Mouse (Mus musculus): ENCODE results near the gene Tfb1m. TPM values are rescaled to one million over a fixed set of nuclear protein-coding genes. Genes with fewer than 3 reads are reported as not detected.

Tfb1m gene
- 1 to 10 TPM; 5.9 to 6.1 TPM for total RNA-seq (2021)

DNA sequence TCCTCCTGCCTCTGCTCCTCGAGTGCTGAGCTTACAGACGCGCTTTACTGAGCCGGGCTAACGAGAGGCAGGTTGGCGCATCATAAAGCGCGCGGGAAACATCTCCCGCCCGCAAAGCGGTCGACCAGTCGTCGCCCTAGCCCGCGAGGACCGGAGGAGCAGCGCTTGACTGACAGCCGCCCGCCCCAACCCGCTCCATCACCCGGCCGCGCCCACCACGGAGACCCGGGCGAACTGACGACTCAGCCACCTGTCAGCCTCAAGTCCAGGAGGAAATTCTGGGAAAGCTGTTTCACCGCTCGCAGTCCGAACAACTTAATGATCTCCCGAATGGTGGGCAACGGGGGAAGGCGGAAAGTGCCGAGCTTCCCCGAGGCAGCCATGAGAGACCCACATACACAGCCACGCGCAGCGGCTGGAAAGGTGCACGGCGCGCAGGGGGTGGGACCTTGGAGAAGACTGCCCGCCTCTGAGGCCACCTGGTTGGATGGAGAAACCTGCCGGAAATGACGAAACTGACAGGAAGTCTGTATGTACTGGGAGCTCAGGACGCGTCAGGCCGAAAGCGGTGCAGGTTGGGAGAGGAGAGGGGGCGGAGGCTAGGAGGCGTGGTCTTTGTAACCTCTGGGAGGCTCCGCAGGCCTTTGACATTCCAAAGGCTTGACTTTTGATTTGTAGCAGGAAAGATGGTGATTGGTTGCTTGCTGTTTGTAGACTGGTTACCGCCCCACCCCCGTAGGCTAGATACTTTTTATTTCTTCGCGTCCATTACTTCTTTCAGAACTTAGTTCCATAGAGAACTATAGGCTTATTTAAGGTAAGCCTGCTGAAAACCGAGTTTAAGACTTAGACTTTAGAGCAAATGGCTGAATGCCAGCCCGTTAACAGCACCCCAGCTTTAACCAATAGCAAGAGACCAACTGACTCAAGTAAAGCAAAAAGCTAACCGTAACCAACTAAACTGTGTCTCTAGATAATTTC, at the start of gene Tfb1m:
Gene Tfb1m (minus strand): TSS at position 451 of the 981 bp plus-strand sequence.
- intact Hi-C loops (cut with DNase I): no loop called here
- peak; percentile 98 to 99 for DNase-seq (ENCODE audit: extremely low spot score in 1 of 2, low spot score in 2 of 2)

GRCm38 (mm10) chr17:3602954-3603672, 45.5 kb upstream of the Tfb1m start:
- DNase-seq (ENCODE audit: extremely low spot score in 1 of 2, low spot score in 2 of 2): no peak
- intact Hi-C loops (cut with DNase I): no loop called here

DNA sequence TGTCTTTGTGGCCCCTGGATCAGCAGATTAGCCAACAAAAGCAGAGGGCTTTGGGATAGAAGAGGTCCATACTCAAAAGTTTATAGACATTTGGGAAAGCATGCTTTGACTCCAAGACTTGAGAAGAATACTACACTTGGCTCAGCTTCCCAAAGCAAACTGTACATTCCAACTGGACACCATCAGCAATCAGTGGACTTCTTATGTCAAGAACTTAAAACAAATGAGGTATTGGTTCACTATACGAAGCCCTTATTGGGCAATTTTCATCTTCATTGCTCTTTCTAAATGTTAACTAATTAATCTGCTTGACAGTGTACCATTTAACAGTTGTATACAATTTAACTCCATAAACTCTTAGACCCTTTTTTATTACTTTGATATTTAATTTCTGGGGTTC, 40.8 kb upstream of the Tfb1m start:
- intact Hi-C loops (cut with DNase I): no loop called here
- no peak for DNase-seq (ENCODE audit: extremely low spot score in 1 of 2, low spot score in 2 of 2)

DNA sequence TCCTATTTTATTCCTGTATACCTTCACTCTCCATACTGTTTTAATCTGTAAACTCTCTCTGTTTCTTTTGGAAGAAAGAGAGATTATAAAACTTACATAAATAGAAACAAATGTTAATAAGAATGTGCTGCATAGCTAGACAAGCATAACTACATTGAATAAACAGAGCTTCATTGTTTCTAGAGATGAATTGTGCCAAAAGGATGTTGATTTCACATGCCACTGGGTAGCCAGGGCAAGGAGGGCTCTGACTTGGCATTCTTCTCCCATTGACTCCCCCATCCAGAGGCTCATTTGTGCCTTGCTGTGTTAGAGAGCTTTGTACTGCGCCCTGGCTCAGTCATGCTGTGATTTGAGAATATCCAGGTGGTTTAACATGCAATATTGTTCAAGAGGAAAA, 40.3 kb upstream of the Tfb1m start:
- intact Hi-C loops (cut with DNase I): no loop called here
- no peak for DNase-seq (ENCODE audit: extremely low spot score in 1 of 2, low spot score in 2 of 2)

DNA sequence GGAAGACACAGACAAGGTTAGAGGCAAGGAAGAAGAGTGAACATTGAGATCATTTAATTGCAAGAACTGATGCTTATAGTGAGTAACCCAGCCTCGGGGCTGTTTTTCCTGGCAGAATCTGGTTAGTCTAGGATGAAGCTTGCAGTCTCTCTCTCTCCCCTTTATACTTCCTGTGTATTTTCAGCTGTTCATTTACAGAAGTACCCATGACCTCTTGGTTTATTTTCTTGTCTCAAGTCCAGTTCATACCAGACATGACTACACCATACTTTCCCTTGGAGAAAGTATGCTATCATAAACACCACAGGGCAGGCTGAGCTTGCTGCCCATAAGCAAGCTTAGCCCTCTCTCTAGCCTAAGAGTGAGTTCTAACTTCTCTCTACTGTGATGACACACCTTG, 39.5 kb upstream of the Tfb1m start:
- peak in 1 of 2 experiments; percentile 69 for DNase-seq (ENCODE audit: extremely low spot score in 1 of 2, low spot score in 2 of 2)
- intact Hi-C loops (cut with DNase I): no loop called here

- peak; percentile 77 to 78 for DNase-seq (ENCODE audit: extremely low spot score in 1 of 2, low spot score in 2 of 2)
- intact Hi-C loops (cut with DNase I): loop anchor here (2.0 to 5.0 kb wide), 2 partner anchors 222 to 701 kb away; no protein-coding TSS in a partner anchor
These were observed 13.3 kb upstream of the Tfb1m start for GRCm38 (mm10) chr17:3570876-3571275.

DNA sequence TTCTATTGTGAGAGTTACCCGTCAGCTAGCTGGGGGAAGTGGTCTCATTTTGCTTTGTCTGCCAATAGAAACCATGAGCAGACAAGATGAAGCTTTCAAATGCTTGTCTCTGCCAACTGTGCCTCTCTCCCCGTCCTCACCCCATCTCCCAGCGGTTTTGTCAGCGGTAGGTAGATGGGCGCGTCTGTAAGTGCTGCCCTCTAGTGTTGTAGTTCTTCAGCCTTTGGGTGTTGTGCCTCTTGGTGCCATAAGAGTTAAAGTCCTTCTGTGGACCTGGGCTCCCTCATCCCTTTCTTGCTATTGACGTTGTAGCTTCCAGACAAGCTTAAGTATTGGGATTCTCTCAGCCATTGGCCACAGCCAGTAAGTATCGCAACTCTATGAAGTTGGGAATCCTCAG, 4.8 kb upstream of the Tfb1m start:
- no peak for DNase-seq (ENCODE audit: extremely low spot score in 1 of 2, low spot score in 2 of 2)
- intact Hi-C loops (cut with DNase I): no loop called here

GRCm38 (mm10) chr17:3560534-3560933, 3.0 kb upstream of the Tfb1m start:
- peak in 1 of 2 experiments; percentile 19 for DNase-seq (ENCODE audit: extremely low spot score in 1 of 2, low spot score in 2 of 2)
- intact Hi-C loops (cut with DNase I): no loop called here

- intact Hi-C loops (cut with DNase I): no loop called here
- DNase-seq (ENCODE audit: extremely low spot score in 1 of 2, low spot score in 2 of 2): no peak
These were observed 832 bp upstream of the Tfb1m start for GRCm38 (mm10) chr17:3558356-3558870.

GRCm38 (mm10) chr17:3556251-3556650, 1.3 kb downstream of the Tfb1m start:
- no peak for DNase-seq (ENCODE audit: extremely low spot score in 1 of 2, low spot score in 2 of 2)
- intact Hi-C loops (cut with DNase I): no loop called here

DNA sequence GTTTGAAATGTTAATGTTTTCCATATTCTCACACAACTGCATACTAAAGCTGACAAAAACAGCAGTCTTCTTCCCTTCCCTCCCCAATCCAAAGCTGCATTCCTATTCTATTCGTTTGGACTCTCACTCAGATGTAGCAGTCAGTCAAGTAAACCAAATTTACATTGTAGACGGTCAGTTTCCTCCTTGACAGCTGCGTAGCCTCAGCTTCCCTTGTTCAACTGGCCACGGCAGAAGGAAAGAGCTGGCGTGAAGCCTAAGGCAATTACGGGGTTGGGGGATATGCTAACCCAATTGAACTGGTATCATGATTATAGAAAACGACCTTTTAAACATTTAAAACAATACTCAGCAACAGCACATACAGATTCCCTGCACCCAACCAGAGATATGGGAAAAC, 9.9 kb downstream of the Tfb1m start:
- DNase-seq (ENCODE audit: extremely low spot score in 1 of 2, low spot score in 2 of 2): no peak
- intact Hi-C loops (cut with DNase I): no loop called here

DNA sequence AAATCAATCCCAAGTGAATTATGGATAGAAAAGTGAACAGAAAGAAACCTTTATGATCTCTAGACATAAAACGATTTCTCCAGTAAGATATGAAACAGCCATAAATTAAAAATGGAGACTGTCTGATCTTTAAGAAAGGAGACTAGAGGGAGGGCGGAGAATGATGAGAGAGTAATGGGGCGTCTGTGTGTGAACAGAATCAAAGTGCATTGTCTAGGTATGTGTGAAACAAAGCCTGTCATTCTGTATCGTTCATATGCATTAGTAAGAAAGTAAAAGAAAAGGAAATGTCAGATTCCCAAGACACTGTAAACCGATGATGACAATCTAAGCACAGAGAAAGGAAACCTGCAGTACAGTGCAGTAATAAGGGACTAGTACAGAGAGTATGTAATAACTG, 16.5 kb downstream of the Tfb1m start:
- no peak for DNase-seq (ENCODE audit: extremely low spot score in 1 of 2, low spot score in 2 of 2)
- intact Hi-C loops (cut with DNase I): no loop called here

DNA sequence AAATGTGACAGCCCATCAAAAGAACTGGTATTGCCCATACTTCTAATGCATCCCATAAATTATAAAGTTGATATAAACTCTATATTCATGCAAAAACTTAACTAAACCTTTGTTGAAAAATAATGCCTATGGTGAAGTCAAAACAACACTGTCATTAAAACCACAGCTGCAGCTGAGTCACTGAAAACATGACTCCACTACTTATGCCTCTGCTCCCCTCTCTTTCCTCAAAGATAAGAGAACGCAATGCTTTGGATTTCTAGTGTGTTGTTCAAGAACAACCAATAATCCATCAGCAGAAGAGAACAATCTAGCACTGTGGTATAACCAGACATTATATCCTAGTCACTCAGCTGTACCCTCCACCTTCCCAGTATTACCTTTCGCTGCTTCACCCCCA, 17.3 kb downstream of the Tfb1m start:
- intact Hi-C loops (cut with DNase I): no loop called here
- no peak for DNase-seq (ENCODE audit: extremely low spot score in 1 of 2, low spot score in 2 of 2)

DNA sequence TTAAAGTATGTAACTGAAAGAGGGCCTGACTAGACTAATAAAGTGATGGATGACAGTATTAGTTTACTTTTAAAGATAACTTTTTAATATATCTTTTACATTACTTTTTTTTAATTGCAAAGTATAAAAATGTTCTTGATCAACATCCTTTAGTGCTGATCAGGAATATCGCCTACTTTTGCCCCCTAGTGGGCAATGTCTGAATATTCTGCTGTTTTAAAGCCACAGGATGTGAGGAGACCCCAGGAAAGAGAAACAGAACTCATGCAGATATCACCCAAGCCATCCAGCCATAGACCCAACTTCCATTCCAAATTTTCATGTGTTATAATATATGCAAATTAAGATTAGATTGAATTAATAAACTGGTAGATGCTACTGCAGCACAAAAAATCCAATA, 24.2 kb downstream of the Tfb1m start:
- no peak for DNase-seq (ENCODE audit: extremely low spot score in 1 of 2, low spot score in 2 of 2)
- intact Hi-C loops (cut with DNase I): no loop called here

DNA sequence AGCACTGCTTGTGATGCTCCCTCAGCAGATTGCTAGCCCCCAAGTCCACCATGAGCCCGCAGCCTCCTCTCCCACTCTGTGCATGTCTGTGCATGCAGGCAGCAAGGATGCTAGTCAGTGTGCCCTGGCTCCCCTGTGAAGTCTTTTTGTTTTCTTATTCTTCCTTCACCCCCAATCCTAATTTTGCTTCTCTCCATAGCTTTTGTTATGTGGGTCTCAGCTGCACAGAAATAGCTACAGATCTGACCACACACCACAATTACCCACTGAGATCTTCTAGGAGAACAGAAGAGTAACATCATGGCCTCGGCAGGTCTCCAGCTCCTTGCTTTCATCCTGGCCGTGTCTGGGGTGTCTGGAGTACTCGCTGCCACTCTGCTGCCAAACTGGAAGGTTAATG, 25.3 kb downstream of the Tfb1m start, which contains the start of gene Cldn20:
Gene Cldn20 (plus strand): TSS at position 301 of the 400 bp plus-strand sequence.
- intact Hi-C loops (cut with DNase I): no loop called here
- DNase-seq (ENCODE audit: extremely low spot score in 1 of 2, low spot score in 2 of 2): no peak

DNA sequence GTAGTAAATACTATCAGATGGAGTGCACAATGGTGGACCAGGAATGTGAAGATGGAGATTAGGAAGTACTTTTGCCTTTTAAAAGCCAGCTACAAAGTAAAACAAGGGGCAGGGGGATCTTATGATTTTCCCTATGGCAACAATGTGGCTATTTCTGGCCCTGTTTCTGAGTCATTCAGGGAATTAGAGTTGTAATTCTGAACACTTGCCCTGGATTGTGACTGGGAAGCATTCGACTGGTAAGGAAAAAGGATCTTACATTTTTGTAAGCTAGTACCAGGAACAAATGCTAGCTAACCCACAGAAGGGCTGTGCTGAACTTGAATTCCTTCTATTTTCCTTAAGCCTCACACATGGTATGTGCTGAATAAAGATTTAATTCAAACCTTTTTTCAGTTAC, 25.9 kb downstream of the Tfb1m start:
- no peak for DNase-seq (ENCODE audit: extremely low spot score in 1 of 2, low spot score in 2 of 2)
- intact Hi-C loops (cut with DNase I): no loop called here

DNA sequence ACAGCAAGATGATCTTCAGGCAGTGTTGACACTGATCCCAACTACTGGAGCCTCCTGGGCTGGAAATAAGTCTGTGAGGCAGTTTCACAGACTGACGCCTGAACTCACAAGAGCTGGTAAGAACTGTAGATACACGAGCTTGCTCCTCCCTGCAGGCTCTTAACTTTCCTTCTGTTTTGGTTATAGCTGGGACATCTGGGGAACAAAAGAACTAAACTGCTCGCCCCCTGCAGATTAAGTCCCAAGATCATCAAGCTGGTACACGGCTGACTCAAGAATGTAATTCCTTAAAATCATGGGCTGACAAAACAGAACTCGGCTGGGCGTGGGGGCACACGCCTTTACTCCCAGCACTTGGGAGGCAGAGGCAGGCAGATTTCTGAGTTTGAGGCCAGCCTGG, 27.0 kb downstream of the Tfb1m start:
- no peak for DNase-seq (ENCODE audit: extremely low spot score in 1 of 2, low spot score in 2 of 2)
- intact Hi-C loops (cut with DNase I): no loop called here

DNA sequence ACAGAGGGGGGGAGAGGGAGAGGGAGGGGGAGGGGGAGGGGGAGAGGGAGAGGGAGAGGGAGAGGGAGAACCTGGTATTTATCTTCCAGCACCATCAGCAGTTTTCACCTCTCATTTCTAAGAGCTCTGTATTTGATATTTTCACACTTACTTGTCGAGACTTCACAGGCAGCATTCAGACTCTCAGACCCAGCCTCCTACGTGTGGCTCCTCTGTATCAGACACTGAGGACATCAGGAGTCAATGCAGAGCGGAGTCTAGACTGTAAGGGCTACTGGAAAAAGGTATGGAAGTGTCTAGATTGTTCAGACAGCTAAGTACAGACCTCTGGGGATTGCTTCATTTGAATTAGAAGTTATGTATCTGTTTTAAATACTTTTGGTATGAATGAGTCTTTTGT, 28.1 kb downstream of the Tfb1m start:
- DNase-seq (ENCODE audit: extremely low spot score in 1 of 2, low spot score in 2 of 2): no peak
- intact Hi-C loops (cut with DNase I): no loop called here

GRCm38 (mm10) chr17:3527841-3528471, 29.6 kb downstream of the Tfb1m start:
- DNase-seq (ENCODE audit: extremely low spot score in 1 of 2, low spot score in 2 of 2): no peak
- intact Hi-C loops (cut with DNase I): no loop called here
